Mouse (Mus musculus): Measurements from ENCODE around the gene Garem2. TPM values are rescaled to one million over a fixed set of nuclear protein-coding genes. Genes with fewer than 3 reads are reported as not detected.

Garem2 gene
- polyA plus RNA-seq, 1 experiment from 2014 or later = 0.80 TPM

DNA sequence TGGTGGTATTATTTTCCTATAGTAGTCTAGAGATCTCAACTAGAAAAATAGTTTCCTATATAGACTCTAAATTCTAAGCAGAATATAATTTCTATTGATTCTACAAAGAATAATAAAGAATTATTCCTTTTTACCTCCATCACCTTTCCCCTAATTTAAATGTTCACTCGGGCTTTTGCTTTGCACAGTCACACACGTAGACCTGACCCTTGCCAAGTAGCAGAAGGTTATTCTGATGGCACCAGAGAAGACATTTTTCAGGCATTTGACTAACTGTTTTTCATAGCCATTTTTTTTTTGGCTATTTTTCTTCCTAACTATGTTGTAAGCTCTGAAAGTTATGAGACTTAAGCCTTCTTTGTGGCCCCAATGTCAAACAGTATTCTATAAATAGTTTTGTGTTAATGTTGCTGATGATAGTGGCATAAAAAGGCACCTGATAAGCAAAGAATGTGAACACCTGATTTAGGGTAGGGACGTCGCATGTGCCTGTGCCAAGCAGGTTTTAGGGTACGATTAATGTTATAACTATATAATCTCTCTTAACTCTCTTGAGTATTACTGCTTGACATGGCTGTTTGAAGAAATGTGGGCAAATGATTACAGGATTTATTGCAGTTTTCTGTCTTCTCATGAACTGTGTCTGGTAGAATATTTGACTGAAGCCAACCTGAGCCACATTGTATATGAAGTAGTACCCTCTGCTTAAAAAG, 60.4 kb downstream of the Garem2 start:
- Histone ChIP-seq H3K4me1 (ENCODE audit: control insufficient read depth, insufficient read depth, low read length) (no peaks in the 10 kb centered on the region), H3K4me2 (replicated peaks; ENCODE audit: low read depth, low read length) (no peak overlapping the region), H3K36me3 (ENCODE audit: control insufficient read depth, insufficient read depth, low read length) (peaks cover 28% of the 10 kb centered on the region), H3K9me3 (ENCODE audit: control insufficient read depth, low read length) (no peaks in the 10 kb centered on the region), H3K9ac (ENCODE audit: low read depth, low read length) (no peak overlapping the region), H3K27me3 (ENCODE audit: control insufficient read depth, insufficient read depth, low read length) (no peaks in the 10 kb centered on the region), H3K27ac (ENCODE audit: low read depth, low read length) (no peak overlapping the region), H3K4me3 (ENCODE audit: low read length) (no peak overlapping the region)
- 93% methylated on average over 5 of the region's 5 CpGs for WGBS
- no peak for ATAC-seq (ENCODE audit: low FRiP score, low TSS enrichment)

Other genes with a start within 250 kb of the Garem2 start
- gene Il6, start 92.0 kb upstream of the Garem2 start, polyA plus RNA-seq (2014; fragmentation: Nextera tagmentation; extraction: Ambion mirVana) = not detected in 2 replicates
- gene Tyms, start 31.5 kb upstream of the Garem2 start, polyA plus RNA-seq (2014; fragmentation: Nextera tagmentation; extraction: Ambion mirVana) = 328 and 403 TPM in 2 replicates
- gene 3110082J24Rik, start 925 bp downstream of the Garem2 start, polyA plus RNA-seq (2014; fragmentation: Nextera tagmentation; extraction: Ambion mirVana) = not detected in 2 replicates
- 93.4 and 119 TPM in 2 replicates for gene Hadha, start 50.0 kb downstream of the Garem2 start, polyA plus RNA-seq (2014; fragmentation: Nextera tagmentation; extraction: Ambion mirVana)
- gene Hadhb, start 50.1 kb downstream of the Garem2 start, polyA plus RNA-seq (2014; fragmentation: Nextera tagmentation; extraction: Ambion mirVana) = 129 and 149 TPM in 2 replicates
- gene Adgrf3, start 100.6 kb downstream of the Garem2 start, polyA plus RNA-seq (2014; fragmentation: Nextera tagmentation; extraction: Ambion mirVana) = 0.28 TPM in 1 of 2 replicates, not detected in the other
- gene Selenoi, start 127.4 kb downstream of the Garem2 start, polyA plus RNA-seq (2014; fragmentation: Nextera tagmentation; extraction: Ambion mirVana) = 16.9 and 19.1 TPM in 2 replicates
- 0.23 and 0.24 TPM in 2 replicates for gene Drc1, start 176.2 kb downstream of the Garem2 start, polyA plus RNA-seq (2014; fragmentation: Nextera tagmentation; extraction: Ambion mirVana)